Mouse (Mus musculus): Measurements from ENCODE around the gene Rgs9bp. TPM values are rescaled to one million over a fixed set of nuclear protein-coding genes. Genes with fewer than 3 reads are reported as not detected.

Rgs9bp gene
- total and polyA plus RNA-seq, 2 experiments from 2014 or later, result 0.11 TPM; not detected in 1

DNA sequence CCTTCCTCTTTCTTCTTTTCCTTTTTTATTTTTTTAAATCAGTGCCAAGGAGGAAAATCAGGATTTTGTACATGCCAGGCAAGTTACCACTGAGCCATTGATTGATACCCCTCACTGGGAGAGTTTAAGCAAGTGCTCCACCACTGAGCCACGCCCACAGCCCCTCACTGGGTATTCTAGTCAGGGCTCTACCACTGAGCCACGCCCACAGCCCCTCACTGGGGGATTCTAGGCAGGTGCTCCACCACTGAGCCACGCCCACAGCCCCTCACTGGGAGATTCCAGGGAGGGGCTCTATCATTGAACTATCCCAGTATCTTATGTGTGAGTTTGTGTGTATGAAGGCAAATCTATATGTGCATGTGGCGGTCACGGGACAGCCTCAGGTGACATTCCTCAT is 8.9 kb upstream of the Rgs9bp start:
- DNase-seq (ENCODE audit: low spot score) (no peak), ATAC-seq (ENCODE audit: low FRiP score) (no peak)
- WGBS, result 88% methylated on average over 5 of the region's 5 CpGs

DNA sequence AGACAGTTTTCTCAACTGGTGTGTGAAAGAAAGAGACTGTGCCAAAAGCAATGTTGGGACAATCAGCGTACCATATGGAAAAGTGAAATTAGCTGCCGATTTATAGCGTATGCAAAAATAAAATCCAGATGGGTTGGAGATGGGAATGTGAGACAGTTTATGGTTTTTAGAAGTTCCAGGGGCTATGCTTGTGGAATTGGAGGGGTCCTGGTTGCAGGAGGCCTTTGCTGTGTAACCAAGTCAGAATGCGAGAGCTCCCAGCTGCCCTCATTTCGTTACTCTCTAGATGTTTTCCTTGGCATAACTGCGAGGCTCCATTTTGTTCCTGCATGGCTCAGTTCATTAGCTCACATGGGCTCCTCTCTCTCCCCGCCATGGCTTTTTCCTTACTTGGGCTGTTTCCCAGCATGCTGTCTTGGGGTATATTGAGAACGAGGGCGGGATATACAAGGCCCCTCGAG is 5.4 kb upstream of the Rgs9bp start:
- Histone ChIP-seq H3K9me3 (ENCODE audit: low read length) (no peaks in the 10 kb centered on the region), H3K4me1 (ENCODE audit: insufficient read depth, low read length) (peaks cover 8% of the 10 kb centered on the region), H3K9ac (replicated peaks; ENCODE audit: low read length, poor library complexity, severe bottlenecking) (no peak overlapping the region), H3K27me3 (ENCODE audit: insufficient read depth, low read length) (no peaks in the 10 kb centered on the region), H3K36me3 (ENCODE audit: insufficient read depth, low read length) (peaks cover 25% of the 10 kb centered on the region), H3K4me3 (ENCODE audit: low read depth, low read length) (no peak overlapping the region), H3K27ac (ENCODE audit: low read depth, low read length) (no peak overlapping the region), H3K4me2 (ENCODE audit: low read depth, low read length, poor library complexity, severe bottlenecking) (no peak overlapping the region)
- ATAC-seq (ENCODE audit: low FRiP score) (no peak), DNase-seq (ENCODE audit: low spot score) (no peak)
- TF ChIP-seq CTCF (IDR thresholded peaks at IDR 0.05), result no peak
- whole genome bisulfite sequencing, result 85% methylated on average over 10 of the region's 10 CpGs

More for the DNA sequence above, 8.9 kb upstream of the Rgs9bp start:
- Histone ChIP-seq H3K4me1 (ENCODE audit: insufficient read depth, low read length) (no peaks in the 10 kb centered on the region), H3K36me3 (ENCODE audit: insufficient read depth, low read length) (peaks cover 34% of the 10 kb centered on the region), H3K4me3 (ENCODE audit: low read depth, low read length) (no peak overlapping the region), H3K4me2 (ENCODE audit: low read depth, low read length, poor library complexity, severe bottlenecking) (no peak overlapping the region), H3K27me3 (ENCODE audit: insufficient read depth, low read length) (no peaks in the 10 kb centered on the region), H3K9ac (replicated peaks; ENCODE audit: low read length, poor library complexity, severe bottlenecking) (no peak overlapping the region), H3K9me3 (ENCODE audit: low read length) (no peaks in the 10 kb centered on the region), H3K27ac (ENCODE audit: low read depth, low read length) (no peak overlapping the region)
- no peak for TF ChIP-seq CTCF (IDR thresholded peaks at IDR 0.05)

DNA sequence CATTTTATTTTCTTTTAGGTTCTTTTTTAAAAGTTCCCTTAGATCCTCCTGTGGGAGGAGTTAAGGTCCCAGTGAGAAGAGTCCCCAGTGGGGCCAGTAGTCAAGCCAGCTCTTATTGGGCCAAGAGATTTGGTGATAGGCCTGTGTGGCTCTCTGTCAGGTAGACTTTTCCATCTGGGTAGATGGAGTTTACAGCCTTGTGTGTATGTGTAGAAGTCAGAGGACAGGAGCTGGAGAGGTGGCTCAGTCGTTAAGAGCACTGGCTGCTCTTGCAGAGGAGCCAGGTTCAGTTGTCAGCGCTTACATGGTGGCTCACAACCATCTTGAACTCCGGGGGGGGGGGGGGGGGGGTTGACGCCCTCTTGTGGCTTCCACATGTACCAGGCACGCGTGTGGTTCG is 4.1 kb upstream of the Rgs9bp start:
- no peak for ATAC-seq (ENCODE audit: low FRiP score)
- 87% methylated on average over 7 of the region's 7 CpGs for WGBS

DNA sequence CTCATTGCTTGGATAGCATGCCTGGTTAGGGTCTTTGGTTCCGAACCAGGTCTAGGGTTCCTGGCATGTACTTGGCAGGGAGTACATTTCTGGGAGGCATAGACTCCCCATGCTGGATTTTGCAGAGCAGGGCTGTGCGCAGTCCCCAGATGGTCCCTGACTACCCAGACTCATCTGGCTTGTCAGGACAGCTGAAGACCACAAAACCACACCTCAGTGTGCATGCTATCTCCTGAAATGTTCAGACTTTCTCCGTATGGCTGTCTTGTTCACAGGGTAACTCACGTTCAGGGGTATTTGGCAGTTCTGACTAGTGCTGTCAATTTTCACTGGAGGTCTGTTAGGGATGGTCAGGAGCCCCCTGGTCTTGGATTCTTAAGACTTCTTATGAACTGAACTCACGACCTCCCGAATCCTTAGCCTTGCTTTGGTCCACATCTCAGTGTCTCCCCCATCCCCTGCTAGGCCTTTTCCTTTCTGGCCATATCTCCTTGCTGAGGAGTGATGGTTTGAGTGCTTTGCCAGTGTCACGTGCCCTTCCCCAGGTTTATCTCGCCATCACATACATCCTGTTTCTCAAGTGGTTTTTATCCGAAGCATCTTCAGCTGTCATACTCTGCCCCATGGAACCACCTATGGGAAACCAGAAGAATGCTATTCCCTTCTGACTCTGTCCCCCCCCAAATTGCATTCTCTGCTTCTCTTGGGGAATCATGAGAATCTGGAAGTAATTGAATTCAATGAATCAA is 3.5 kb upstream of the Rgs9bp start:
- TF ChIP-seq CTCF (IDR thresholded peaks at IDR 0.05), result no peak

More for the DNA sequence above, 4.1 kb upstream of the Rgs9bp start:
- Histone ChIP-seq H3K36me3 (ENCODE audit: insufficient read depth, low read length) (peaks cover 18% of the 10 kb centered on the region), H3K27ac (ENCODE audit: low read depth, low read length) (no peak overlapping the region), H3K4me3 (ENCODE audit: low read depth, low read length) (no peak overlapping the region), H3K9ac (replicated peaks; ENCODE audit: low read length, poor library complexity, severe bottlenecking) (no peak overlapping the region), H3K9me3 (ENCODE audit: low read length) (no peaks in the 10 kb centered on the region), H3K27me3 (ENCODE audit: insufficient read depth, low read length) (peaks cover 6% of the 10 kb centered on the region; the same call in 1 of the 2 replicates), H3K4me1 (ENCODE audit: insufficient read depth, low read length) (peaks cover 8% of the 10 kb centered on the region), H3K4me2 (ENCODE audit: low read depth, low read length, poor library complexity, severe bottlenecking) (no peak overlapping the region)
- no peak for TF ChIP-seq CTCF (IDR thresholded peaks at IDR 0.05)
- no peak for DNase-seq (ENCODE audit: low spot score)

DNA sequence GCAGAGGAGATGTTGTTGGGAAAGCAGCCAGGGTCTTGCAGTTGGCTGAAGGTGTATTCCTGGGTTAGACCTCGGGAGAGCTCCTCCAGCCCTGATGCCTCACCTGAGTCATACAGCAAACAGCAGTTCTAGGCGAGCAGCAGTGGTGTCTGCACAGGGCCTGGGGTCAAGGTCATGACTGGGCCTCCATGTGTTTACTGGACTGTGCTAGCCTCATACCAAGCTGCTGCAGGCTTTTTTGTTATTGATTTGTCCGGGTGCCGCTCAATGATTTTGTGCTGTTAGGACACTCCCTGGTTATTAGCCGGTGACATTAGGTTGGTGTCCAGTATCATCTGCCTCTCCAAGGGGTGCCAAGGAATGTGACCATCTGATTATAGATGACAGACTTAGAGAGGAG is 2.3 kb upstream of the Rgs9bp start:
- H3K36me3 ChIP-seq (ENCODE audit: insufficient read depth, low read length), result 0 out of 2 replicates have a peak, but pooled peaks cover 6% of the 10 kb centered on the region
- no peak for TF ChIP-seq CTCF (IDR thresholded peaks at IDR 0.05)
- no peak overlapping the region for H3K9ac ChIP-seq (replicated peaks; ENCODE audit: low read length, poor library complexity, severe bottlenecking)
- H3K27ac ChIP-seq (ENCODE audit: low read depth, low read length), result no peak overlapping the region
- no peaks in the 10 kb centered on the region for H3K9me3 ChIP-seq (ENCODE audit: low read length)
- DNase-seq (ENCODE audit: low spot score), result no peak
- H3K27me3 ChIP-seq (ENCODE audit: insufficient read depth, low read length), result peaks cover 23% of the 10 kb centered on the region
- H3K4me3 ChIP-seq (ENCODE audit: low read depth, low read length), result no peak overlapping the region
- peaks cover 8% of the 10 kb centered on the region for H3K4me1 ChIP-seq (ENCODE audit: insufficient read depth, low read length)
- no peak for ATAC-seq (ENCODE audit: low FRiP score)
- WGBS, result 75% methylated on average over 5 of the region's 5 CpGs
- H3K4me2 ChIP-seq (ENCODE audit: low read depth, low read length, poor library complexity, severe bottlenecking), result no peak overlapping the region

More for the DNA sequence above, 3.5 kb upstream of the Rgs9bp start:
- no peak overlapping the region for H3K4me2 ChIP-seq (ENCODE audit: low read depth, low read length, poor library complexity, severe bottlenecking)
- ATAC-seq (ENCODE audit: low FRiP score), result no peak
- peaks cover 12% of the 10 kb centered on the region for H3K27me3 ChIP-seq (ENCODE audit: insufficient read depth, low read length)
- DNase-seq (ENCODE audit: low spot score), result no peak
- H3K4me3 ChIP-seq (ENCODE audit: low read depth, low read length), result no peak overlapping the region
- H3K4me1 ChIP-seq (ENCODE audit: insufficient read depth, low read length), result peaks cover 8% of the 10 kb centered on the region
- no peak overlapping the region for H3K27ac ChIP-seq (ENCODE audit: low read depth, low read length)
- no peak overlapping the region for H3K9ac ChIP-seq (replicated peaks; ENCODE audit: low read length, poor library complexity, severe bottlenecking)
- H3K36me3 ChIP-seq (ENCODE audit: insufficient read depth, low read length), result peaks cover 16% of the 10 kb centered on the region
- H3K9me3 ChIP-seq (ENCODE audit: low read length), result no peaks in the 10 kb centered on the region
- 92% methylated on average over 9 of the region's 9 CpGs for WGBS

DNA sequence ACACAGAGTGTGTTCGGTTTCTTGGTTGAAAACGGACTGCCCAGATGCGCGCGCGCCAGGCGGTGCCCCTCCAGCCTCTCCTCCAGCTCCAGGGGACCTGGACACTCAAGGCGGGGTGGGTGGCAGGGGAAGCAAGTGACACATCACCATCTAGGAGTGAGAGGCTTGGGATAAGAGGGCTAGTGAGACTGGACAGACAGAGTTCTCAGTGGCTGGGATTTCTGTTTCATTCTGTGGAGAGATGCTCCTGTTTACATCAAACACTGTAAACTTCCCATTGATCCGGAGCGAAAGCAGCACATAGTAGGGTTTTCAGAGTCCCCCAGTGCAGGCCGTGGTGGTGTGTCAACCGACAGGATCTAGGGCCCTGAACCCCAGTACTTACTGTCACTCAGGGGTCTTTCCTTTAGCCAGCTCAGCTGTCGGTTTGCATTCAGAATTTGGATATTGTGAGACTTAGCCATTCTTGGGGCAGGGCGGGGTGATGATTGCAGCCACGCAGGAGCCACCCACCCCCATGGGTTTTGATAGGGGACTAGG is 1.6 kb upstream of the Rgs9bp start:
- WGBS, result 24% methylated on average over 15 of the region's 15 CpGs
- no peak for ATAC-seq (ENCODE audit: low FRiP score)
- Histone ChIP-seq H3K9me3 (ENCODE audit: low read length) (no peaks in the 10 kb centered on the region), H3K27ac (ENCODE audit: low read depth, low read length) (no peak overlapping the region), H3K27me3 (ENCODE audit: insufficient read depth, low read length) (peaks cover 25% of the 10 kb centered on the region), H3K4me2 (ENCODE audit: low read depth, low read length, poor library complexity, severe bottlenecking) (peak overlapping the region; percentile 77), H3K9ac (replicated peaks; ENCODE audit: low read length, poor library complexity, severe bottlenecking) (peak overlapping the region; percentile 67; the same call in 1 of the 2 replicates), H3K4me1 (ENCODE audit: insufficient read depth, low read length) (peaks cover 8% of the 10 kb centered on the region), H3K36me3 (ENCODE audit: insufficient read depth, low read length) (no peaks in the 10 kb centered on the region), H3K4me3 (ENCODE audit: low read depth, low read length) (peak overlapping the region; percentile 87)
- TF ChIP-seq CTCF (IDR thresholded peaks at IDR 0.05), result no peak
- DNase-seq (ENCODE audit: low spot score), result no peak
